Mouse (Mus musculus) midbrain, embryonic 10.5 days (tissue): ENCODE measurements around the gene Tarm1. TPM values are rescaled to one million over a fixed set of nuclear protein-coding genes. Genes with fewer than 3 reads are reported as not detected.
A peak's percentile ranks its signal among the peaks of the same experiment; 100 is the strongest.

Experiments
- DNase-seq: peaks from one replicate; pipeline ENCODE4 v3.0.0-alpha.2; 2017; ENCODE audit warnings: low spot score
- H3K27ac ChIP-seq: fragments of 300-500 bp; sonication (generic); replicated peaks from 2 replicates; pipeline ENCODE4 v1.5.1; 2016; ENCODE audit warnings: mild to moderate bottlenecking
- H3K27me3 ChIP-seq: fragments of 300-500 bp; sonication (generic); 2 replicates; pipeline ENCODE4 v1.6.1; 2016; ENCODE audit warnings: low read depth, mild to moderate bottlenecking; ENCODE audit not compliant: poor library complexity, severe bottlenecking
- H3K36me3 ChIP-seq: fragments of 300-500 bp; sonication (generic); 2 replicates; pipeline ENCODE4 v1.6.1; 2016; ENCODE audit warnings: mild to moderate bottlenecking, moderate library complexity
- H3K4me1 ChIP-seq: fragments of 300-500 bp; sonication (generic); 2 replicates; pipeline ENCODE4 v1.6.1; 2016
- H3K4me3 ChIP-seq: fragments of 300-500 bp; sonication (generic); 2 replicates; pipeline ENCODE4 v1.5.1; 2016; ENCODE audit warnings: mild to moderate bottlenecking, moderate library complexity
- H3K9me3 ChIP-seq: fragments of 300-500 bp; sonication (generic); replicated peaks from 2 replicates; pipeline ENCODE4 v1.6.1; 2016; ENCODE audit warnings: mild to moderate bottlenecking
- WGBS: fragments of 180-500 bp; shearing (Covaris S2); methylation state at CpG from one replicate; pipeline ENCODE4 v1.1.7; 2016; 5-methylcytosine and 5-hydroxymethylcytosine counted together
- polyA plus RNA-seq: library from polyadenylated mRNA; unstranded; fragments of >200 nt; fragmentation: Nextera tagmentation; extraction: Ambion mirVana; gene quantifications from 2 replicates; pipeline ENCODE4 v1.2.1, GENCODE M21; 2016

Gene Tarm1
- polyA plus RNA-seq, result not detected in 2 replicates

- Histone ChIP-seq H3K36me3 (no peaks in the 10 kb centered on the region), H3K27me3 (no peaks in the 10 kb centered on the region), H3K4me1 (no peaks in the 10 kb centered on the region), H3K4me3 (no peak within 1 kb of the TSS), H3K9me3 (peaks cover 5% of the 10 kb centered on the region), H3K27ac (no peak within 1 kb of the TSS)
- WGBS, result 90% methylated on average over 6 of the region's 6 CpGs
- DNase-seq, result no peak
These were observed at the start of gene Tarm1 for GRCm38 (mm10) chr7:3502439-3502838. Tarm1 (minus strand) TSS chr7:3502624.

- no peak for DNase-seq
- whole genome bisulfite sequencing, result 74% methylated on average over 3 of the region's 3 CpGs
- Histone ChIP-seq H3K27me3 (no peaks in the 10 kb centered on the region), H3K36me3 (no peaks in the 10 kb centered on the region), H3K27ac (no peak overlapping the region), H3K4me3 (no peak overlapping the region), H3K4me1 (no peaks in the 10 kb centered on the region), H3K9me3 (peaks cover 13% of the 10 kb centered on the region)
These were observed 3.5 kb upstream of the Tarm1 start for GRCm38 (mm10) chr7:3505913-3506312.

GRCm38 (mm10) chr7:3500406-3500805 is 2.0 kb downstream of the Tarm1 start:
- Histone ChIP-seq H3K27me3 (no peaks in the 10 kb centered on the region), H3K36me3 (no peaks in the 10 kb centered on the region), H3K4me1 (no peaks in the 10 kb centered on the region), H3K9me3 (peaks cover 5% of the 10 kb centered on the region), H3K4me3 (no peak overlapping the region), H3K27ac (no peak overlapping the region)
- DNase-seq, result no peak
- WGBS, result 85% methylated on average over 1 of the region's 1 CpGs

GRCm38 (mm10) chr7:3481948-3482608 is 20.3 kb downstream of the Tarm1 start:
- Histone ChIP-seq H3K9me3 (peaks cover 13% of the 10 kb centered on the region; the same call in 1 of the 2 replicates), H3K4me1 (no peaks in the 10 kb centered on the region), H3K36me3 (no peaks in the 10 kb centered on the region), H3K4me3 (no peak overlapping the region), H3K27ac (no peak overlapping the region), H3K27me3 (no peaks in the 10 kb centered on the region)
- no peak for DNase-seq
- 88% methylated on average over 6 of the region's 6 CpGs for WGBS

GRCm38 (mm10) chr7:3476728-3477127 is 25.7 kb downstream of the Tarm1 start:
- DNase-seq, result no peak
- no peak overlapping the region for H3K27ac ChIP-seq
- no peaks in the 10 kb centered on the region for H3K36me3 ChIP-seq
- peaks cover 8% of the 10 kb centered on the region; the same call in 1 of the 2 replicates for H3K9me3 ChIP-seq
- H3K4me3 ChIP-seq, result no peak overlapping the region
- WGBS, result 86% methylated on average over 5 of the region's 5 CpGs
- peaks cover 11% of the 10 kb centered on the region for H3K4me1 ChIP-seq
- no peaks in the 10 kb centered on the region for H3K27me3 ChIP-seq

GRCm38 (mm10) chr7:3474291-3475080 is 27.9 kb downstream of the Tarm1 start:
- Histone ChIP-seq H3K27ac (peak overlapping the region; percentile 68; the same call in 1 of the 2 replicates), H3K27me3 (no peaks in the 10 kb centered on the region), H3K36me3 (no peaks in the 10 kb centered on the region), H3K4me1 (peaks cover 11% of the 10 kb centered on the region), H3K9me3 (no peaks in the 10 kb centered on the region; the same call in 1 of the 2 replicates), H3K4me3 (peak overlapping the region; percentile 42)
- DNase-seq, result peak; percentile 51
- 5% methylated on average over 19 of the region's 19 CpGs for WGBS

GRCm38 (mm10) chr7:3472774-3473173 is 29.6 kb downstream of the Tarm1 start:
- Histone ChIP-seq H3K4me3 (no peak overlapping the region), H3K27ac (no peak overlapping the region), H3K4me1 (peaks cover 11% of the 10 kb centered on the region), H3K9me3 (no peaks in the 10 kb centered on the region), H3K36me3 (no peaks in the 10 kb centered on the region), H3K27me3 (no peaks in the 10 kb centered on the region)
- 95% methylated on average over 3 of the region's 3 CpGs for WGBS
- DNase-seq, result no peak

GRCm38 (mm10) chr7:3468614-3469013 is 33.8 kb downstream of the Tarm1 start:
- Histone ChIP-seq H3K4me1 (no peaks in the 10 kb centered on the region), H3K9me3 (no peaks in the 10 kb centered on the region), H3K27me3 (no peaks in the 10 kb centered on the region), H3K36me3 (no peaks in the 10 kb centered on the region), H3K27ac (no peak overlapping the region), H3K4me3 (no peak overlapping the region)
- 81% methylated on average over 2 of the region's 2 CpGs for WGBS
- DNase-seq, result no peak

GRCm38 (mm10) chr7:3463306-3463705 is 39.1 kb downstream of the Tarm1 start:
- Histone ChIP-seq H3K27ac (no peak overlapping the region), H3K27me3 (no peaks in the 10 kb centered on the region), H3K4me3 (no peak overlapping the region), H3K36me3 (no peaks in the 10 kb centered on the region), H3K9me3 (no peaks in the 10 kb centered on the region; the same call in 1 of the 2 replicates), H3K4me1 (no peaks in the 10 kb centered on the region)
- WGBS, result 84% methylated on average over 4 of the region's 4 CpGs
- no peak for DNase-seq

GRCm38 (mm10) chr7:3460261-3460660 is 42.2 kb downstream of the Tarm1 start:
- H3K27ac ChIP-seq, result no peak overlapping the region
- no peak overlapping the region for H3K4me3 ChIP-seq
- H3K4me1 ChIP-seq, result no peaks in the 10 kb centered on the region
- no peaks in the 10 kb centered on the region; the same call in 1 of the 2 replicates for H3K9me3 ChIP-seq
- 85% methylated on average over 8 of the region's 8 CpGs for WGBS
- no peaks in the 10 kb centered on the region for H3K36me3 ChIP-seq
- no peak for DNase-seq
- H3K27me3 ChIP-seq, result no peaks in the 10 kb centered on the region

GRCm38 (mm10) chr7:3457841-3458217 is 44.6 kb downstream of the Tarm1 start:
- no peaks in the 10 kb centered on the region for H3K4me1 ChIP-seq
- H3K27ac ChIP-seq, result no peak overlapping the region
- WGBS, result 83% methylated on average over 9 of the region's 9 CpGs
- H3K4me3 ChIP-seq, result no peak overlapping the region
- H3K9me3 ChIP-seq, result no peaks in the 10 kb centered on the region; the same call in 1 of the 2 replicates
- H3K27me3 ChIP-seq, result no peaks in the 10 kb centered on the region
- no peaks in the 10 kb centered on the region for H3K36me3 ChIP-seq
- no peak for DNase-seq

GRCm38 (mm10) chr7:3457111-3457840 is 45.1 kb downstream of the Tarm1 start:
- Histone ChIP-seq H3K27me3 (no peaks in the 10 kb centered on the region), H3K4me3 (no peak overlapping the region), H3K27ac (no peak overlapping the region), H3K4me1 (no peaks in the 10 kb centered on the region), H3K9me3 (no peaks in the 10 kb centered on the region; the same call in 1 of the 2 replicates), H3K36me3 (no peaks in the 10 kb centered on the region)
- no peak for DNase-seq
- 96% methylated on average over 10 of the region's 10 CpGs for WGBS
